Mouse (Mus musculus): ENCODE data around the gene Chl1. TPM values are rescaled to one million over a fixed set of nuclear protein-coding genes. Genes with fewer than 3 reads are reported as not detected.

Gene Chl1
- polyA plus RNA-seq, 1 experiment: 51.9 TPM

DNA sequence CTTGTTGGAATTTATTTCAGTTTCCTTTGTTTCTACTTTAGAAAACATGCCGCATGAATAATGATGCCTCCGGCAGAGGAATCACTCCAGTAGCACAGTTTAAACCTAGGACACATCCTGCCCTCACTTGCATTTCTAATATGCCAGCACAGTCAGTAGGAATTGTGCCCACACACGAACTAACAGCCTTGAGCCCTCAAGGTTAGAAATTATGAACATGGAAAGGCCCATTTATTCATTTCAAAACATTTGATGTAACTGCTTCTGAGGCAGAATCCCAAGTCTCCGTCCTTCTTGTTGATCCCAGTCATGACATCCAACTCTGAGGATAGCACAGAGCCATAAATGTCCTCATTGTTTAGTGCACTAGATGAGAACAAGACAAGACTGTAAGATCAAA is 790 bp upstream of the Chl1 start:
- Histone ChIP-seq H3K4me1 (ENCODE audit: control insufficient read depth, insufficient read depth, low read length) (peaks cover 3% of the 10 kb centered on the region; the same call in 1 of the 2 replicates), H3K27me3 (ENCODE audit: control insufficient read depth, insufficient read depth, low read length) (no peaks in the 10 kb centered on the region), H3K4me3 (replicated peaks; ENCODE audit: insufficient read depth, low read depth, low read length) (no peak overlapping the region), H3K27ac (ENCODE audit: insufficient read depth, low read length) (no peak overlapping the region)
- 92% methylated on average over 4 of the region's 4 CpGs for WGBS
- no peak for TF ChIP-seq POLR2A (IDR thresholded peaks at IDR 0.05; ENCODE audit: borderline replicate concordance, insufficient read depth, low read length)
- TF ChIP-seq CTCF (IDR thresholded peaks at IDR 0.05; ENCODE audit: borderline replicate concordance, insufficient read depth, low read depth, low read length): no peak
- DNase-seq: no peak

DNA sequence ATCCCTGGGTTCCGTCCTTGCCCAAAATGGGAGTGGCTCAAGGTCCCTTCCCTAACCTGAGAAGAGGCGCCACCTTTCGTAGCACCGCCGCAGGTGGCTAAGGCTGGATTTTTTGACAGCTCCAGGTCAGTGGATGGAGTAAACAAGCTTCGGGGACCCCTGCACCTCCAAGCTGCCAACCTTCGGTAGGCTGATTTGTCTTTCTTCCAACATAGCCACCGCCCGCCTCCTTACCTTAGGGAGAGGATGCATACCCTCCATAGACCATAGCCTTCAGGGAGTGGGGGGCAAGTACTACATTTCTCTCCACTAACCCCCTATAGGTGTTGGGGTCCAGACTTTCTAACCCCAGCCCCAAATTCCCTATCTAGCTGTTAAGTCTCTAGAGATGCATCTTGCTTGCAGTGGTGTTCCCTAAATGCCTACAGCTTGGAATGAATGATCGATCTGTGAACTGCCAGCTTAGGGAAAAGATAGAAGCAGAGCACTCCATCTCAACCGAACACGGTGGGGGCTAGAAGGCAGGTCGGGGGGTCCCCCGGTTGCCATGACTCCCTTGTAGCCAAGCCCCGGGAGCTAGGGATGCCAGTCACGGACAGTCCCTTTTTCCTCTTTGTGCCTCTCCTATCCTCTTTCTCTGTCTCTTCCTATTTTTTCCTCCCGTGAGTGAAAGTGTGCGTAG is 1.0 kb downstream of the Chl1 start:
- Histone ChIP-seq H3K4me3 (replicated peaks; ENCODE audit: insufficient read depth, low read depth, low read length) (peak overlapping the region; percentile 95), H3K4me1 (ENCODE audit: control insufficient read depth, insufficient read depth, low read length) (peaks cover 3% of the 10 kb centered on the region; the same call in 1 of the 2 replicates), H3K27ac (ENCODE audit: insufficient read depth, low read length) (peak overlapping the region; percentile 97), H3K27me3 (ENCODE audit: control insufficient read depth, insufficient read depth, low read length) (no peaks in the 10 kb centered on the region)
- peak; percentile 76 to 78 for DNase-seq
- peak; percentile 41; the same call in 1 of the 2 replicates for TF ChIP-seq POLR2A (IDR thresholded peaks at IDR 0.05; ENCODE audit: borderline replicate concordance, insufficient read depth, low read length)
- TF ChIP-seq CTCF (IDR thresholded peaks at IDR 0.05; ENCODE audit: borderline replicate concordance, insufficient read depth, low read depth, low read length): no peak
- WGBS: under 1% methylated on average over 18 of the region's 18 CpGs

DNA sequence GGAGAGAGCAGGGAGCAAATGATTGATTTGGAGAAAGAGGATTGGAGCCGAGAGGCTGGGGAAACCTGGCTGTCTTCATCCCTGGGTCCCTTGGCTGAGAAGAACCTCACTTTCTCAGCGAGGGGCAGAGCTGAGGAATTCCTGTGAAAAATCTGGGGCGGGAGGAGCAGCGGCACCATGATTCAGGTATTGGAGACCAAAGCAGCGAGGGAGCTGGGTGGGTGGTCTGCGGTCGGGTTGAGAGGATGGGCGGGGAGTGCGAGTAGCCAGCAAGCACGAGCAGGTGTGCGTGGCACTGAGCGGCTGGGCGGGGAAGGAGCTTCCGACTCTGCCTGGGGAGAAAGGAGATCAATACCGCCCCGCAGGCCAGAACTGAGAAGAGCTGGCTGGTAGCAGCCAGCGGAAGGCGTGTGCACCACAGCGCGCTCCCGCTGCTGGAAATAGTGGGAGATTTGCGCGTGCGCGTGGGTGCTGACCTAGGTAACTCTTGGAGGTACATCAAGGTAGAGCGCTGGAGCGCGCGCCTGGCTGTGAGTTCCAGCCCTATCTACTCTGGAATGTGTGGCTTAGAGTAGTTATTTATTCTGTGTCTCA is 1.7 kb downstream of the Chl1 start:
- H3K27ac ChIP-seq (ENCODE audit: insufficient read depth, low read length): peak overlapping the region; percentile 97
- H3K4me1 ChIP-seq (ENCODE audit: control insufficient read depth, insufficient read depth, low read length): peaks cover 3% of the 10 kb centered on the region; the same call in 1 of the 2 replicates
- peak; percentile 80 for TF ChIP-seq POLR2A (IDR thresholded peaks at IDR 0.05; ENCODE audit: borderline replicate concordance, insufficient read depth, low read length)
- TF ChIP-seq CTCF (IDR thresholded peaks at IDR 0.05; ENCODE audit: borderline replicate concordance, insufficient read depth, low read depth, low read length): no peak
- peak; percentile 91 to 92 for DNase-seq
- peak overlapping the region; percentile 95 for H3K4me3 ChIP-seq (replicated peaks; ENCODE audit: insufficient read depth, low read depth, low read length)
- H3K27me3 ChIP-seq (ENCODE audit: control insufficient read depth, insufficient read depth, low read length): no peaks in the 10 kb centered on the region
- under 1% methylated on average over 29 of the region's 29 CpGs for WGBS

DNA sequence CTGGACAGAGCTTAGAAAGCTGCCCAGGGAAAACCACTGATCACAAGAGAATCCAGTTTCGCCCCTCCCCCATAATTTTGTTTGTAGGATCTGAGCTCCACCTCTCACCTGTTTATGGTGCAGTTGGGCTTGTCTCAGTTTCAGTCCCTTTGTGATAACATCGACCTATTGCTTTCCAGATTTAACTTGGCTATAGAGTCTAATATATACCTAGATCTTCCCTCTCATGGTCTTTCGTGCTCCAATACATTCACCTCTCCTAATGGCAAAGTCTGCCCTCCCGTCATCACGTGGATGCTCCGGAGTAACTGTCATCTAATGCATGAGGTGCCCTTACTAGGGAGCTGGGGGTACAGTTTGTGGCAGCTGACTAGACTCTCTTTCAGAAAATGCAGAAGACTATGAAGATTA is 2.5 kb downstream of the Chl1 start:
- WGBS: 11% methylated on average over 6 of the region's 6 CpGs
- TF ChIP-seq CTCF (IDR thresholded peaks at IDR 0.05; ENCODE audit: borderline replicate concordance, insufficient read depth, low read depth, low read length) (no peak), POLR2A (IDR thresholded peaks at IDR 0.05; ENCODE audit: borderline replicate concordance, insufficient read depth, low read length) (no peak; the same call in 1 of the 2 replicates)

DNA sequence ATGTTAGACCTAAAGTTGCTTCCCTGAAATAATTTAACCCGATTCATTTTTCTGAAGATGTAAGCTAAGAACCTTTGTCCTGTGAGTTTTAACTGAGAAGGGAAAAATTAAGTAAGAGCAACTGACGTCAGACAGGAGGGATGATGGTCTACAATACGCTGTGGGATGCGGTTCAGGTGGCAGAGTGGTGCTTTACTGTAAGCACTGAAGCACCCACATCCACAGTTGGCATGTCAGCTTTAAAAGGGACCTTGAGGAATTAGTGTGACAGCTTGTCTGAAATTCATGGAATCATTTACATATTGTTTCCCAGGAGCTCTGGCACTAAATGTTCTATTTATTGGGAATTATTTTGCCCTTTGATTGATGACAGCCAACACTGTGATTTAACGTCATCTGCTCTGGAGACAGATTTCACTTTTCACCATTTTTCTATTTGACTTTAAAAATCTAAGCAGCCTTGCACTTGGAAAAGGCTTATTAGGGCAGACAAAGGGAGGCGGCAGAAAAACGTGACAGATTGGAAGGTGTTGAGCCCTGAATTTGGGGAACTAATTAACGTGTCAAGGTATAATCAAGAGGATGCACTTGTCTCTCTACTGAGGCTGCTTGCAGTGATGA is 3.3 kb downstream of the Chl1 start:
- DNase-seq: peak in 1 of 2 experiments; percentile 45
- TF ChIP-seq POLR2A (IDR thresholded peaks at IDR 0.05; ENCODE audit: borderline replicate concordance, insufficient read depth, low read length) (no peak), CTCF (IDR thresholded peaks at IDR 0.05; ENCODE audit: borderline replicate concordance, insufficient read depth, low read depth, low read length) (no peak)
- WGBS: 14% methylated on average over 8 of the region's 8 CpGs
- peak overlapping the region; percentile 58; the same call in 1 of the 2 replicates for H3K27ac ChIP-seq (ENCODE audit: insufficient read depth, low read length)
- H3K27me3 ChIP-seq (ENCODE audit: control insufficient read depth, insufficient read depth, low read length): no peaks in the 10 kb centered on the region
- peak overlapping the region; percentile 57 for H3K4me3 ChIP-seq (replicated peaks; ENCODE audit: insufficient read depth, low read depth, low read length)
- H3K4me1 ChIP-seq (ENCODE audit: control insufficient read depth, insufficient read depth, low read length): peaks cover 2% of the 10 kb centered on the region; the same call in 1 of the 2 replicates

More for the DNA sequence above, 2.5 kb downstream of the Chl1 start:
- peak overlapping the region; percentile 59 for H3K27ac ChIP-seq (ENCODE audit: insufficient read depth, low read length)
- H3K27me3 ChIP-seq (ENCODE audit: control insufficient read depth, insufficient read depth, low read length): no peaks in the 10 kb centered on the region
- H3K4me3 ChIP-seq (replicated peaks; ENCODE audit: insufficient read depth, low read depth, low read length): peak overlapping the region; percentile 95
- peaks cover 2% of the 10 kb centered on the region; the same call in 1 of the 2 replicates for H3K4me1 ChIP-seq (ENCODE audit: control insufficient read depth, insufficient read depth, low read length)
- DNase-seq: peak; percentile 58 to 70

DNA sequence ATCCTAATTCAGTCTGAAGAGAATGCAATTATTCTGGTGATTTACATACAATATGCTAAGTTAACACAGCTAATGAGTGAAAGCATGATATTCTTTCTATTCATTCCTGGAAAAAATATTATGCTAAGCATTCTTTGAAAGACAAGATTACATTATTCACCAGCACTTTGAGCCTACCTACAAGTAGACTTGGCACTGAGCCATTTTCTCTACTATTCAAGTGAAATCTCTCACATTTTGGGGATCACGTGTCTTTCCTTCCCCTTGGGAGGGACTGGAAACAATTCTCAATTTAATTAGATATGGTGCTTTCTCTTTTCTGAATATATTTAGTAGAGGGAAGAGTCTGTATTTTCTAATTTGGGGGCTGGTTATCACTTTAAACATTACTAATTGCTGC is 4.0 kb downstream of the Chl1 start:
- TF ChIP-seq CTCF (IDR thresholded peaks at IDR 0.05; ENCODE audit: borderline replicate concordance, insufficient read depth, low read depth, low read length) (no peak), POLR2A (IDR thresholded peaks at IDR 0.05; ENCODE audit: borderline replicate concordance, insufficient read depth, low read length) (no peak)
- 15% methylated on average over 1 of the region's 1 CpGs for WGBS
- DNase-seq: peak in 1 of 2 experiments; percentile 34
- no peak overlapping the region for H3K4me3 ChIP-seq (replicated peaks; ENCODE audit: insufficient read depth, low read depth, low read length)
- H3K27ac ChIP-seq (ENCODE audit: insufficient read depth, low read length): no peak overlapping the region
- no peaks in the 10 kb centered on the region for H3K27me3 ChIP-seq (ENCODE audit: control insufficient read depth, insufficient read depth, low read length)
- peaks cover 2% of the 10 kb centered on the region; the same call in 1 of the 2 replicates for H3K4me1 ChIP-seq (ENCODE audit: control insufficient read depth, insufficient read depth, low read length)

DNA sequence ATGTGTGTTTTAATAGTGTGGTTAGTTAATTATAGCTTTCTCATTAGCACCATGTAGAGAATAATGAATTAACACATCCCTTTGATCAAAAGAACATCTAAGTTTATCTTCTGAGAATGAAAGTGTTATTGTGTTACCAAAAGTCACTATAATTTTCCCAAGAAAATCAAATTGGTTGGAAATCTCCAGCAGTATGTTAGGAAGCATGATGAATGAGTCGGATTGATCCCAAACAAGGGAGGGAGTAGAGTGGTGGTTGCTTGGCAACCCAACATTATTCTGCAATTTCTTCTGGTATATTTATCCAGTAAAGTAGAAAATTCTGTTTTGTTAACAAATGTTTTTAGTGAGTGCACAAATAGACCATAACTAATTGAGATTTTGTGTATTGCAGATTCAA is 4.4 kb downstream of the Chl1 start:
- H3K4me1 ChIP-seq (ENCODE audit: control insufficient read depth, insufficient read depth, low read length): peaks cover 2% of the 10 kb centered on the region; the same call in 1 of the 2 replicates
- no peak for TF ChIP-seq POLR2A (IDR thresholded peaks at IDR 0.05; ENCODE audit: borderline replicate concordance, insufficient read depth, low read length)
- no peak for TF ChIP-seq CTCF (IDR thresholded peaks at IDR 0.05; ENCODE audit: borderline replicate concordance, insufficient read depth, low read depth, low read length)
- H3K4me3 ChIP-seq (replicated peaks; ENCODE audit: insufficient read depth, low read depth, low read length): no peak overlapping the region
- DNase-seq: no peak
- 67% methylated on average over 1 of the region's 1 CpGs for WGBS
- H3K27me3 ChIP-seq (ENCODE audit: control insufficient read depth, insufficient read depth, low read length): no peaks in the 10 kb centered on the region
- H3K27ac ChIP-seq (ENCODE audit: insufficient read depth, low read length): no peak overlapping the region

All from cerebellum, adult 2 months (tissue).